ENCODE assay signal across 8 mouse cellular contexts in the genomic region with DNA sequence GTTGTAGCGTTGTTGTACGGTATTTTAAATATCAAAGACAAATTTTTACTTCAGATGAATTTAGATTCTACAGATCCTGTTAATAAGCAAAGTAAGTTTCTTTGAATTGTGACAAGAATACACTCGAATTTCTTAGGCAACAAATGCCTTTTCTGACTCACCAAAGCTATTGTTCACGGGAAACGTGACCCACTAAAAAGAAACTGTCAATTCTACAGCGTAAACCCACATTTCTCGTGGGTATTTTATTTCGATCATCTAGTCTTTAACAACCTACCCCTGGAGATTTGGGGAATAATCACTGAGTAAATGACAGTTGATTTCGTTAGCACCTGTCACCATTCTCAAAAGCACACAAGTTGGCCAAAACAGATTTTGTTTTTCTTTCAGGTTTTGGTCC. TPM values are rescaled to one million over a fixed set of nuclear protein-coding genes. Genes with fewer than 3 reads are reported as not detected.
DNase-seq lines count a peak whose midpoint lies in the region; ATAC-seq and TF ChIP-seq lines count a peak whose summit lies in the region.

No protein-coding gene starts in this region.

- TF ChIP-seq CTCF in G1E (IDR thresholded peaks at IDR 0.05; ENCODE audit: low read depth, low read length), result no peak

- WGBS in heart, embryonic 12.5 days, result 17% methylated on average over 9 of the region's 9 CpGs
- 10% methylated on average over 9 of the region's 9 CpGs for WGBS in heart, embryonic 15.5 days
- 3% methylated on average over 9 of the region's 9 CpGs for WGBS in macrophage (ENCODE audit: missing documents)

- peaks cover 53% of the 10 kb centered on the region for H3K79me2 ChIP-seq in macrophage (ENCODE audit: inconsistent target)

- H3K4me1 ChIP-seq in heart, embryonic 12.5 days (replicated peaks), result 0 out of 2 replicates have a peak, but pooled peaks cover 2% of the 10 kb centered on the region
- peaks cover 34% of the 10 kb centered on the region for H3K4me1 ChIP-seq in G1E (ENCODE audit: insufficient read depth, low read depth, low read length)
- peaks cover 7% of the 10 kb centered on the region; the same call in 1 of the 2 replicates for H3K4me1 ChIP-seq in heart, embryonic 15.5 days (replicated peaks)

- no peaks in the 10 kb centered on the region for H3K9me3 ChIP-seq in heart, embryonic 12.5 days (replicated peaks)
- no peaks in the 10 kb centered on the region for H3K9me3 ChIP-seq in G1E (replicated peaks)
- H3K9me3 ChIP-seq in heart, embryonic 15.5 days (replicated peaks), result no peaks in the 10 kb centered on the region

- peak overlapping the region; percentile 86 for H3K4me3 ChIP-seq in heart, embryonic 12.5 days
- peak overlapping the region; percentile 95 for H3K4me3 ChIP-seq in G1E (ENCODE audit: low read depth, low read length)
- H3K4me3 ChIP-seq in heart, embryonic 15.5 days, result peak overlapping the region; percentile 92
- peak overlapping the region; percentile 64 for H3K4me3 ChIP-seq in macrophage (ENCODE audit: inconsistent target)

- no peaks in the 10 kb centered on the region for H3K27me3 ChIP-seq in heart, embryonic 12.5 days (replicated peaks)
- H3K27me3 ChIP-seq in G1E (ENCODE audit: insufficient read depth, low read length), result no peaks in the 10 kb centered on the region
- H3K27me3 ChIP-seq in heart, embryonic 15.5 days, result no peaks in the 10 kb centered on the region

- ATAC-seq in heart, embryonic 12.5 days (ENCODE audit: insufficient number of reproducible peaks, low FRiP score), result no peak
- no peak for ATAC-seq in G1E (ENCODE audit: extremely low read depth, insufficient number of reproducible peaks, low FRiP score, poor library complexity, severe bottlenecking)
- ATAC-seq in heart, embryonic 15.5 days (replicated peaks; ENCODE audit: insufficient number of reproducible peaks, insufficient read depth, low FRiP score, low read depth), result no peak

- peak overlapping the region; percentile 80 for H3K4me2 ChIP-seq in heart, embryonic 12.5 days
- H3K4me2 ChIP-seq in heart, embryonic 15.5 days, result peak overlapping the region; percentile 89

- peak overlapping the region; percentile 94 for H3K9ac ChIP-seq in heart, embryonic 12.5 days
- H3K9ac ChIP-seq in heart, embryonic 15.5 days, result peak overlapping the region; percentile 91

- no peak for DNase-seq in heart, adult 11 months
- DNase-seq in G1E (ENCODE audit: low spot score), result no peak
- no peak for DNase-seq in cerebellum, postnatal 36 days
- no peak for DNase-seq in left cerebral cortex, adult 11 months (ENCODE audit: low spot score)
- DNase-seq in thymus, postnatal 0 days (ENCODE audit: low spot score), result no peak

- peak overlapping the region; percentile 96; the same call in 1 of the 2 replicates for H3K27ac ChIP-seq in heart, embryonic 12.5 days (ENCODE audit: poor library complexity, severe bottlenecking)
- peak overlapping the region; percentile 98; the same call in 1 of the 2 replicates for H3K27ac ChIP-seq in heart, embryonic 15.5 days
- H3K27ac ChIP-seq in macrophage, result peak overlapping the region; percentile 12

- no peaks in the 10 kb centered on the region for H3K36me3 ChIP-seq in heart, embryonic 12.5 days
- H3K36me3 ChIP-seq in G1E (replicated peaks), result peaks cover 4% of the 10 kb centered on the region
- H3K36me3 ChIP-seq in heart, embryonic 15.5 days, result no peaks in the 10 kb centered on the region
- H3K36me3 ChIP-seq in macrophage (ENCODE audit: inconsistent target), result no peaks in the 10 kb centered on the region

RNA-seq across cellular contexts. Expression of a gene that starts 1.6 kb away (rescaled TPM):
- polyA plus RNA-seq in heart, embryonic 12.5 days (2016; fragmentation: Nextera tagmentation; extraction: Ambion mirVana), result 69.7 and 70.0 TPM in 2 replicates
- total RNA-seq in G1E (2014; fragmentation: Nextera tagmentation) (268 and 285 TPM in 2 replicates), G1E (2017) (81.1 and 97.6 TPM in 2 replicates)
- polyA plus RNA-seq in G1E (2012) (47.1 and 56.7 TPM in 2 replicates), macrophage (2018) (9.2 to 31.7 TPM (median 13.5 TPM) in 3 replicates)
- polyA plus RNA-seq in heart, embryonic 15.5 days (2015; fragmentation: Nextera tagmentation; extraction: Ambion mirVana), result 49.7 and 50.8 TPM in 2 replicates
- 10 to 100 TPM; 14.7 to 71.2 (median 36.7) TPM for total RNA-seq in macrophage (2018; cell fraction: chromatin; rRNA removed)
- 10 to 100 TPM; 10.3 to 16.2 (median 13.4) TPM for total RNA-seq in macrophage (2018; cell fraction: cytosol; rRNA removed)
- total RNA-seq in macrophage (2018; cell fraction: nucleus; rRNA removed), result 10 to 100 TPM; 11.9 to 92.6 (median 21.2) TPM
- 183 and 197 TPM in 2 replicates for polyA plus RNA-seq in thymus, postnatal 0 days (2015; fragmentation: Nextera tagmentation; extraction: Ambion mirVana)

Comparison
In these comparisons a context has a peak if more than half of its experiments do, and no peak if none do; other contexts are left out.
1. H3K27ac ChIP-seq: peak in every context shown above with its lines; median percentile 98 in heart, embryonic 15.5 days; 96 in heart, embryonic 12.5 days; 12 in macrophage.